Mouse (Mus musculus) CD4-positive, CD25-positive, alpha-beta regulatory T cell, adult 2 months (primary cell): ENCODE measurements around the gene Gm28269.

Experiments
- DNase-seq: peaks from one replicate; pipeline ENCODE4 v3.0.0-alpha.2; 2012; ENCODE audit warnings: low read depth, low spot score

The Gm28269 gene

DNA sequence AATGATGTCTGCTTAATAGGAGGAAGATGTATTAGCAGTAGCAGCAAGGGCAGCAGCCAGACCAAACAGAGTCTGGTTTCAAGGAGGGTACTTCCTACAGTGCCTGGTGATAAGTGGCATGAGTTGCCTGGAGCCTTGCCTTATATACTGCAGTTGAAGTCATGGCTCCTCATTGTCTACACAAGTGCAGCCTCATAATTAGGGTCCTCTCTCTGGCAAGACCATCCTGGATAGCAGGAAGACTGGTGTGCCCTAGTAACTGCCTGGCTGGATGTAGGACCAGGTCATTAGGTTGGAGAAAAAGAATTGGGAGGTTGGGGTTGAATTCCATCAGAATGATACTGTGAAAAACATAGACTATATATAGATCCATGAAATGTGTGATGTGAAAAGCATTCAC, at the start of gene Gm28269:
Gene Gm28269 (minus strand): TSS at position 101 of the 400 bp plus-strand sequence.
- DNase-seq = no peak

GRCm38 (mm10) chrX:21716885-21717284, 28.0 kb downstream of the Gm28269 start:
- no peak for DNase-seq

GRCm38 (mm10) chrX:21715293-21715692, 29.6 kb downstream of the Gm28269 start:
- no peak for DNase-seq

GRCm38 (mm10) chrX:21714829-21715228, 30.1 kb downstream of the Gm28269 start, which contains the start of gene Slc6a14:
TSS of gene Slc6a14 (plus strand) at chrX:21714896.
- DNase-seq = no peak

GRCm38 (mm10) chrX:21704470-21704869, 40.4 kb downstream of the Gm28269 start:
- no peak for DNase-seq

- no peak for DNase-seq
Measured at GRCm38 (mm10) chrX:21701646-21702045, 43.3 kb downstream of the Gm28269 start.

GRCm38 (mm10) chrX:21695687-21696086, 49.2 kb downstream of the Gm28269 start:
- no peak for DNase-seq

GRCm38 (mm10) chrX:21695220-21695619, 49.7 kb downstream of the Gm28269 start:
- DNase-seq = no peak
